Mouse (Mus musculus) G1E (cell line): ENCODE measurements at regions not wholly inside any gene's neighbourhood (a gene's known extent, or its start where the extent isn't known, plus 50 kb on each side); places are given as distances from the start of the nearest gene placed in this dataset.

Experiments
- ATAC-seq: 2 replicates; pipeline ENCODE4 v1.8.0; 2016; ENCODE audit warnings: mild to moderate bottlenecking; ENCODE audit not compliant: insufficient number of reproducible peaks, poor library complexity, low FRiP score, severe bottlenecking; ENCODE audit errors: extremely low read depth
- DNase-seq: peaks from one replicate; pipeline ENCODE4 v3.0.0; 2012; ENCODE audit warnings: low spot score
- H3K27me3 ChIP-seq: 2 replicates; pipeline ENCODE4 v1.6.1; 2012; ENCODE audit warnings: mild to moderate bottlenecking, low read length, inconsistent platforms; ENCODE audit not compliant: insufficient read depth
- H3K36me3 ChIP-seq: replicated peaks from 2 replicates; pipeline ENCODE3; 2012; ENCODE audit warnings: mild to moderate bottlenecking, inconsistent platforms
- H3K4me1 ChIP-seq: 2 replicates; pipeline ENCODE4 v1.6.1; 2012; ENCODE audit warnings: low read depth, low read length, inconsistent platforms, mixed read lengths; ENCODE audit not compliant: insufficient read depth
- H3K4me3 ChIP-seq: 2 replicates; pipeline ENCODE4 v1.5.1; 2012; ENCODE audit warnings: low read depth, mild to moderate bottlenecking, inconsistent platforms, low read length, moderate library complexity, mixed read lengths
- H3K9me3 ChIP-seq: replicated peaks from 2 replicates; pipeline ENCODE4 v1.6.1; 2012; ENCODE audit warnings: inconsistent platforms
- CTCF ChIP-seq: IDR thresholded peaks from 2 replicates; pipeline ENCODE4 v1.5.1; 2012; ENCODE audit warnings: low read depth, low read length, inconsistent platforms, mixed read lengths
- GATA1 ChIP-seq: IDR thresholded peaks from 2 replicates; pipeline ENCODE4 v1.6.1; 2012; ENCODE audit warnings: borderline replicate concordance, low read length, inconsistent platforms, mixed read lengths
- GATA2 ChIP-seq: IDR thresholded peaks from 2 replicates; pipeline ENCODE4 v1.6.1; 2012; ENCODE audit warnings: low read depth, low read length, inconsistent platforms, borderline replicate concordance
- POLR2AphosphoS5 ChIP-seq: IDR thresholded peaks from 2 replicates; pipeline ENCODE4 v1.6.1; 2012; ENCODE audit warnings: low read depth, low read length, inconsistent platforms; ENCODE audit not compliant: insufficient replicate concordance
- TAL1 ChIP-seq: conservative IDR thresholded peaks from 2 replicates; pipeline ENCODE4 v1.6.1; 2012; ENCODE audit warnings: low read depth, low read length, inconsistent platforms, mixed read lengths

GRCm38 (mm10) chr11:111858111-111858510, 792.1 kb downstream of the Kcnj2 start:
- Histone ChIP-seq H3K9me3 (no peaks in the 10 kb centered on the region), H3K27me3 (no peaks in the 10 kb centered on the region; the same call in 1 of the 2 replicates), H3K4me1 (no peaks in the 10 kb centered on the region), H3K4me3 (no peak overlapping the region), H3K36me3 (no peaks in the 10 kb centered on the region)
- no peak for TF ChIP-seq POLR2AphosphoS5
- TF ChIP-seq CTCF, result no peak
- ATAC-seq, result no peak
- no peak for DNase-seq

GRCm38 (mm10) chr11:111865143-111865542, 799.2 kb downstream of the Kcnj2 start:
- no peak overlapping the region for H3K4me3 ChIP-seq
- H3K27me3 ChIP-seq, result no peaks in the 10 kb centered on the region; the same call in 1 of the 2 replicates
- DNase-seq (no peak), ATAC-seq (no peak)
- TF ChIP-seq POLR2AphosphoS5 (no peak), TAL1 (no peak), CTCF (no peak), GATA1 (no peak), GATA2 (no peak)
- no peaks in the 10 kb centered on the region for H3K36me3 ChIP-seq
- no peaks in the 10 kb centered on the region for H3K4me1 ChIP-seq
- no peaks in the 10 kb centered on the region for H3K9me3 ChIP-seq

DNA sequence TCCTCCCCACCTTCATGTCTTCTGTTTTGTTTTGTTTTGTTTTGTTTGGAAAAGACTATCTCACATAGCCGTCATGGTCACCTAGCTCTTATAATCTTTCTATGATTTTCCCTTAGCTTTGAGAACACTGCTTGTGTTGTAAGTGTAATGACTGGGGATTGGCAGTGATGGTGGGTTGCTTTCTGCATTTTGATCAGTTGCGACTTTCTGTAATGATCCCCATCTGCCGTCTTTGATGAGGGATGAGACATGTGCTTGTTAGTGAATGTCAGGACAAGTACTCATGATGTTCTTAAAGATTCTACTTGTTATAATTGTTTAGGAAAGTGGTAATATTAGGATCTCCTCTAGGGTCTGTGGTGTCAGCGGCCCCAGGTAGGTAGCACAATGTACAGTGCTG, 809.4 kb downstream of the Kcnj2 start:
- Histone ChIP-seq H3K36me3 (no peaks in the 10 kb centered on the region), H3K9me3 (no peaks in the 10 kb centered on the region), H3K27me3 (peaks cover 6% of the 10 kb centered on the region), H3K4me3 (no peak overlapping the region), H3K4me1 (no peaks in the 10 kb centered on the region)
- DNase-seq (no peak), ATAC-seq (no peak)
- TF ChIP-seq GATA1 (no peak), CTCF (no peak), TAL1 (no peak), GATA2 (no peak), POLR2AphosphoS5 (no peak)

DNA sequence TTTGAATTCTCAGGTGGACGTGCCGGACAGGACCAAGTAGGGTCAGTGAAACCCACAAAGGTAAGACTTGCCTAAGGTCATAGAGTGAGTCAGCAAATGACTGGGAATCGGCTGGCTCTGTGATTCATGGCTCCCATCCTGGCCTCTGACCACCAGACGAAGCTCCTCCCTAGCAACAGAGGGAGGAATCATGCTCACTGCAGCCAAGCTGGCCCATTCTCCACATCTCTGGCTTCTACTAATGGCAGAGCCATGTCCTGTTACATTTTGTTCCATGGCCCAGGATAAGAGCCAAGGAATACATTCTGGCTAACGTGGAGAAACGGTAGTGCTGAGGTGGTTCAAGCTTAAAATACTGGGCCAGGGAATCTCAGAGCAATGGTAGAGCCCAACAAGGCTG, 814.2 kb downstream of the Kcnj2 start:
- H3K36me3 ChIP-seq, result no peaks in the 10 kb centered on the region
- ATAC-seq (no peak), DNase-seq (no peak)
- no peaks in the 10 kb centered on the region for H3K4me1 ChIP-seq
- H3K27me3 ChIP-seq, result peaks cover 2% of the 10 kb centered on the region; the same call in 1 of the 2 replicates
- no peak for TF ChIP-seq GATA2
- no peak for TF ChIP-seq CTCF
- no peak for TF ChIP-seq GATA1
- no peak for TF ChIP-seq TAL1
- TF ChIP-seq POLR2AphosphoS5, result no peak
- H3K9me3 ChIP-seq, result no peaks in the 10 kb centered on the region
- no peak overlapping the region for H3K4me3 ChIP-seq

- Histone ChIP-seq H3K4me3 (no peak overlapping the region), H3K27me3 (no peaks in the 10 kb centered on the region), H3K9me3 (no peaks in the 10 kb centered on the region), H3K4me1 (no peaks in the 10 kb centered on the region), H3K36me3 (no peaks in the 10 kb centered on the region)
- ATAC-seq (no peak), DNase-seq (no peak)
- TF ChIP-seq CTCF (no peak), GATA1 (no peak), GATA2 (no peak), POLR2AphosphoS5 (no peak), TAL1 (no peak)
These were observed 824.1 kb downstream of the Kcnj2 start for GRCm38 (mm10) chr11:111890026-111890425.

GRCm38 (mm10) chr11:111893861-111894260, 827.9 kb downstream of the Kcnj2 start:
- peaks cover 7% of the 10 kb centered on the region for H3K27me3 ChIP-seq
- DNase-seq (no peak), ATAC-seq (no peak)
- no peak for TF ChIP-seq GATA1
- TF ChIP-seq CTCF, result no peak
- no peak for TF ChIP-seq POLR2AphosphoS5
- no peak for TF ChIP-seq TAL1
- TF ChIP-seq GATA2, result no peak
- no peaks in the 10 kb centered on the region for H3K4me1 ChIP-seq
- H3K4me3 ChIP-seq, result no peak overlapping the region
- no peaks in the 10 kb centered on the region for H3K36me3 ChIP-seq
- no peaks in the 10 kb centered on the region for H3K9me3 ChIP-seq
